Mouse (Mus musculus): ENCODE measurements around the gene Hepacam.

Gene Hepacam

GRCm38 (mm10) chr9:37367301-37368080, at the start of gene Hepacam:
Gene Hepacam, plus strand, starts transcription at chr9:37367351.
- no peak for DNase-seq (ENCODE audit: low spot score in 2 of 2)

- DNase-seq (ENCODE audit: low spot score in 2 of 2), result no peak
Measured at GRCm38 (mm10) chr9:37329456-37329855, 37.7 kb upstream of the Hepacam start.

- no peak for DNase-seq (ENCODE audit: low spot score in 2 of 2)
Measured at GRCm38 (mm10) chr9:37345406-37345805, 21.7 kb upstream of the Hepacam start.

GRCm38 (mm10) chr9:37347184-37347987, 19.8 kb upstream of the Hepacam start:
- peak in 1 of 2 experiments; percentile 16 for DNase-seq (ENCODE audit: low spot score in 2 of 2)

- DNase-seq (ENCODE audit: low spot score in 2 of 2), result peak; percentile 96
Measured at GRCm38 (mm10) chr9:37347988-37348642, 19.0 kb upstream of the Hepacam start, which contains the start of gene Ccdc15. Gene Ccdc15, minus strand, starts transcription at chr9:37348432.

GRCm38 (mm10) chr9:37349050-37349449, 18.1 kb upstream of the Hepacam start:
- no peak for DNase-seq (ENCODE audit: low spot score in 2 of 2)

GRCm38 (mm10) chr9:37351266-37351665, 15.9 kb upstream of the Hepacam start:
- DNase-seq (ENCODE audit: low spot score in 2 of 2), result no peak

- DNase-seq (ENCODE audit: low spot score in 2 of 2), result no peak
Measured at GRCm38 (mm10) chr9:37354485-37354884, 12.7 kb upstream of the Hepacam start.

- DNase-seq (ENCODE audit: low spot score in 2 of 2), result no peak
Measured at GRCm38 (mm10) chr9:37358713-37359330, 8.3 kb upstream of the Hepacam start.

- no peak for DNase-seq (ENCODE audit: low spot score in 2 of 2)
Measured at GRCm38 (mm10) chr9:37359331-37360220, 7.6 kb upstream of the Hepacam start.

- no peak for DNase-seq (ENCODE audit: low spot score in 2 of 2)
Measured at GRCm38 (mm10) chr9:37362084-37362483, 5.1 kb upstream of the Hepacam start.

GRCm38 (mm10) chr9:37362881-37363280, 4.3 kb upstream of the Hepacam start:
- no peak for DNase-seq (ENCODE audit: low spot score in 2 of 2)

- no peak for DNase-seq (ENCODE audit: low spot score in 2 of 2)
Measured at GRCm38 (mm10) chr9:37363551-37363950, 3.6 kb upstream of the Hepacam start.

GRCm38 (mm10) chr9:37364392-37364791, 2.8 kb upstream of the Hepacam start:
- DNase-seq (ENCODE audit: low spot score in 2 of 2), result no peak

- DNase-seq (ENCODE audit: low spot score in 2 of 2), result no peak
Measured at GRCm38 (mm10) chr9:37365706-37366105, 1.4 kb upstream of the Hepacam start.

GRCm38 (mm10) chr9:37368081-37368830, 1.1 kb downstream of the Hepacam start:
- DNase-seq (ENCODE audit: low spot score in 2 of 2), result no peak

- peak; percentile 65 to 75 for DNase-seq (ENCODE audit: low spot score in 2 of 2)
Measured at GRCm38 (mm10) chr9:37368860-37369259, 1.7 kb downstream of the Hepacam start.

- no peak for DNase-seq (ENCODE audit: low spot score in 2 of 2)
Measured at GRCm38 (mm10) chr9:37371232-37371801, 4.2 kb downstream of the Hepacam start.

- DNase-seq (ENCODE audit: low spot score in 2 of 2), result peak; percentile 26 to 45
Measured at GRCm38 (mm10) chr9:37375718-37376117, 8.6 kb downstream of the Hepacam start.

GRCm38 (mm10) chr9:37383161-37383560, 16.0 kb downstream of the Hepacam start:
- no peak for DNase-seq (ENCODE audit: low spot score in 2 of 2)
